Mouse (Mus musculus) adrenal gland, adult 2 months (tissue): ENCODE data around the gene Olfr652. TPM values are rescaled to one million over a fixed set of nuclear protein-coding genes. Genes with fewer than 3 reads are reported as not detected.

Source experiments
- DNase-seq: peaks from one replicate; pipeline ENCODE4 v3.0.0; 2021
- long read RNA-seq: library from polyadenylated mRNA; stranded (forward); transcript quantifications from one replicate; pipeline ENCODE4 v2.0.0, GENCODE M21; 2021
- polyA plus RNA-seq: library from polyadenylated mRNA; depleted of rRNA; stranded (reverse); fragments of >200 nt; gene quantifications from 2 replicates; pipeline ENCODE4 v1.2.3, GENCODE M21; 2012; rRNA removed
- total RNA-seq, 2 experiments: library from RNA; stranded (reverse); gene quantifications; 2 replicates each; pipeline ENCODE4 v1.2.3; 2021

Gene Olfr652
- not detected for total RNA-seq
- polyA plus RNA-seq, result not detected in 2 replicates
- long read RNA-seq, result 0 reads

GRCm38 (mm10) chr7:104560601-104561000 is at the start of gene Olfr652:
Gene Olfr652 (plus strand): TSS chr7:104560901.
- no peak for DNase-seq

- DNase-seq, result no peak
These were observed 10.9 kb upstream of the Olfr652 start, which contains the start of gene Olfr651 for GRCm38 (mm10) chr7:104549833-104550232. Gene Olfr651 (plus strand): TSS chr7:104550133.

- DNase-seq, result no peak
These were observed 8.0 kb upstream of the Olfr652 start for GRCm38 (mm10) chr7:104552700-104553099.

GRCm38 (mm10) chr7:104577014-104577413 is 16.3 kb downstream of the Olfr652 start, which contains the start of gene Olfr653:
Gene Olfr653 (plus strand): TSS chr7:104577314.
- no peak for DNase-seq

GRCm38 (mm10) chr7:104580846-104581245 is 20.1 kb downstream of the Olfr652 start:
- no peak for DNase-seq

- DNase-seq, result no peak
These were observed 20.7 kb downstream of the Olfr652 start for GRCm38 (mm10) chr7:104581429-104581828.

- no peak for DNase-seq
These were observed 26.0 kb downstream of the Olfr652 start, which contains the start of gene Olfr654 for GRCm38 (mm10) chr7:104586725-104587124. Gene Olfr654 (plus strand): TSS chr7:104587025.

GRCm38 (mm10) chr7:104588274-104588673 is 27.6 kb downstream of the Olfr652 start:
- DNase-seq, result no peak

- DNase-seq, result no peak
These were observed 41.0 kb downstream of the Olfr652 start, which contains the start of gene Olfr655 for GRCm38 (mm10) chr7:104601679-104602078. Gene Olfr655 (minus strand): TSS chr7:104601779.

GRCm38 (mm10) chr7:104603173-104603572 is 42.5 kb downstream of the Olfr652 start:
- DNase-seq, result peak; percentile 21

GRCm38 (mm10) chr7:104604727-104605126 is 44.0 kb downstream of the Olfr652 start:
- no peak for DNase-seq

GRCm38 (mm10) chr7:104613655-104614054 is 53.0 kb downstream of the Olfr652 start, which contains the start of gene Olfr656:
Gene Olfr656 (plus strand): TSS chr7:104613955.
- DNase-seq, result no peak

Other genes starting within 250 kb of the Olfr652 start
- 10 to 100 TPM in 1 of 2 experiments, 1 to 10 TPM in 1; 9.1 to 12.5 TPM for gene Trim12a, start 245.4 kb upstream of the Olfr652 start, total RNA-seq
- 1.4 and 1.7 TPM in 2 replicates for gene Trim12a, start 245.4 kb upstream of the Olfr652 start, polyA plus RNA-seq
- under 1 TPM; 0.38 to 0.46 TPM for gene Trim34b, start 231.4 kb upstream of the Olfr652 start, total RNA-seq
- gene Trim34b, start 231.4 kb upstream of the Olfr652 start, polyA plus RNA-seq, result 0.54 and 1.7 TPM in 2 replicates
- gene Trim12c, start 207.5 kb upstream of the Olfr652 start, total RNA-seq, result 1 to 10 TPM; 9.2 to 9.8 TPM
- 2.0 and 2.2 TPM in 2 replicates for gene Trim12c, start 207.5 kb upstream of the Olfr652 start, polyA plus RNA-seq
- gene Trim30b, start 191.0 kb upstream of the Olfr652 start, total RNA-seq, result under 1 TPM; 0.09 to 0.17 TPM
- not detected in 2 replicates for gene Trim30b, start 191.0 kb upstream of the Olfr652 start, polyA plus RNA-seq
- not detected for gene Trim30c, start 160.1 kb upstream of the Olfr652 start, total RNA-seq
- gene Trim30c, start 160.1 kb upstream of the Olfr652 start, polyA plus RNA-seq, result not detected in 2 replicates
- gene Trim30a, start 95.7 kb upstream of the Olfr652 start, total RNA-seq, result 1 to 10 TPM; 5.1 to 6.6 TPM
- 2.1 and 2.8 TPM in 2 replicates for gene Trim30a, start 95.7 kb upstream of the Olfr652 start, polyA plus RNA-seq
- gene Trim30d, start 53.1 kb upstream of the Olfr652 start, total RNA-seq, result 1 to 10 TPM; 5.9 TPM
- 1.8 and 2.4 TPM in 2 replicates for gene Trim30d, start 53.1 kb upstream of the Olfr652 start, polyA plus RNA-seq
- not detected for gene Olfr651, start 10.8 kb upstream of the Olfr652 start, total RNA-seq
- not detected in 2 replicates for gene Olfr651, start 10.8 kb upstream of the Olfr652 start, polyA plus RNA-seq
- gene Olfr653, start 16.4 kb downstream of the Olfr652 start, total RNA-seq, result not detected
- gene Olfr653, start 16.4 kb downstream of the Olfr652 start, polyA plus RNA-seq, result not detected in 2 replicates
- gene Olfr654, start 26.1 kb downstream of the Olfr652 start, total RNA-seq, result not detected
- not detected in 2 replicates for gene Olfr654, start 26.1 kb downstream of the Olfr652 start, polyA plus RNA-seq
- gene Olfr655, start 40.9 kb downstream of the Olfr652 start, total RNA-seq, result not detected
- gene Olfr655, start 40.9 kb downstream of the Olfr652 start, polyA plus RNA-seq, result not detected in 2 replicates
- gene Olfr656, start 53.1 kb downstream of the Olfr652 start, total RNA-seq, result not detected
- gene Olfr656, start 53.1 kb downstream of the Olfr652 start, polyA plus RNA-seq, result not detected in 2 replicates
- gene Olfr657, start 63.9 kb downstream of the Olfr652 start, total RNA-seq, result not detected
- not detected in 2 replicates for gene Olfr657, start 63.9 kb downstream of the Olfr652 start, polyA plus RNA-seq
- gene Olfr658, start 86.4 kb downstream of the Olfr652 start, total RNA-seq, result not detected
- gene Olfr658, start 86.4 kb downstream of the Olfr652 start, polyA plus RNA-seq, result not detected in 2 replicates
- not detected for gene Olfr659, start 105.9 kb downstream of the Olfr652 start, total RNA-seq
- gene Olfr659, start 105.9 kb downstream of the Olfr652 start, polyA plus RNA-seq, result not detected in 2 replicates
- gene Olfr661, start 125.6 kb downstream of the Olfr652 start, total RNA-seq, result not detected
- gene Olfr661, start 125.6 kb downstream of the Olfr652 start, polyA plus RNA-seq, result not detected in 2 replicates
- not detected for gene Usp17le, start 216.6 kb downstream of the Olfr652 start, total RNA-seq
- gene Usp17le, start 216.6 kb downstream of the Olfr652 start, polyA plus RNA-seq, result not detected in 2 replicates